Mouse (Mus musculus): Measurements from ENCODE around the gene Ccdc103.

GRCm38 (mm10) chr11:102855941-102856340 lies 25.1 kb upstream of the Ccdc103 start:
- no peak for TF ChIP-seq CTCF (IDR thresholded peaks at IDR 0.05; ENCODE audit: borderline replicate concordance, insufficient read depth, low read length)
- no peak for TF ChIP-seq POLR2A (IDR thresholded peaks at IDR 0.05; ENCODE audit: low read depth, low read length)
